In genomic region chr13:55374206-55374924, GRCm38 (mm10) we compare ENCODE assay signal across 34 mouse cellular contexts. TPM values are rescaled to one million over a fixed set of nuclear protein-coding genes. Genes with fewer than 3 reads are reported as not detected.
DNase-seq lines count a peak whose midpoint lies in the region; ATAC-seq and TF ChIP-seq lines count a peak whose summit lies in the region.
"Had no signal": no experiment of that assay in that cellular context is flagged by ENCODE, and none has a peak within 500 bp of the region (broad histone marks: within the 10 kb centered on the region; RNA-seq: fewer than 3 reads in every experiment).

No protein-coding gene starts in this region.

- ATAC-seq in stomach, embryonic 16.5 days (ENCODE audit: insufficient read depth, low FRiP score) = no peak
- no peak for ATAC-seq in stomach, postnatal 0 days (ENCODE audit: low FRiP score, low TSS enrichment)
- ATAC-seq: CD4-positive, CD25-positive, alpha-beta regulatory T cell, adult 4 months; forebrain, embryonic 16.5 days; lung, postnatal 0 days; midbrain, embryonic 13.5 days had no signal

- no peak for DNase-seq in stomach, postnatal 0 days (ENCODE audit: low spot score)
- peak; percentile 84 for DNase-seq in thymus, postnatal 14 days
- DNase-seq in kidney, adult 2 months = no peak
- DNase-seq in right cerebral cortex, postnatal 25 days = no peak
- DNase-seq in kidney, adult 11 months = no peak
- DNase-seq: adrenal gland, postnatal 14 days; cerebellum, adult 11-12 months; cerebellum, postnatal 10 days; gastrocnemius, adult 2 months; heart, adult 2 months; heart, postnatal 4 days; kidney, postnatal 36 days; liver, embryonic 13.5 days; lung, adult 18-20 months; lung, postnatal 4 days; right cerebral cortex, postnatal 4 days had no signal

- H3K36me3 ChIP-seq in stomach, embryonic 16.5 days (ENCODE audit: control insufficient read depth, insufficient read depth, low read length) = no peaks in the 10 kb centered on the region
- no peaks in the 10 kb centered on the region for H3K36me3 ChIP-seq in stomach, postnatal 0 days (ENCODE audit: control insufficient read depth, insufficient read depth, low read length)
- no peaks in the 10 kb centered on the region for H3K36me3 ChIP-seq in small intestine, adult 2 months (ENCODE audit: control insufficient read depth, insufficient read depth, low read length)
- H3K36me3 ChIP-seq in kidney, adult 2 months (ENCODE audit: control insufficient read depth, insufficient read depth, low read length) = no peaks in the 10 kb centered on the region
- H3K36me3 ChIP-seq: heart, embryonic 12.5 days; liver, embryonic 13.5 days; midbrain, embryonic 13.5 days; stomach, embryonic 15.5 days had no signal

- H3K4me2 ChIP-seq in stomach, embryonic 16.5 days (ENCODE audit: low read depth, low read length) = no peak overlapping the region
- no peak overlapping the region for H3K4me2 ChIP-seq in stomach, postnatal 0 days (replicated peaks; ENCODE audit: low read depth)
- H3K4me2 ChIP-seq: heart, embryonic 12.5 days; hindbrain, embryonic 14.5 days; liver, embryonic 13.5 days; midbrain, embryonic 13.5 days; stomach, embryonic 15.5 days had no signal

- H3K27ac ChIP-seq in stomach, embryonic 16.5 days (ENCODE audit: low read length) = no peak overlapping the region
- H3K27ac ChIP-seq in stomach, postnatal 0 days (replicated peaks) = no peak overlapping the region
- peak overlapping the region; percentile 75 for H3K27ac ChIP-seq in small intestine, adult 2 months (ENCODE audit: insufficient read depth, low read depth, low read length)
- no peak overlapping the region for H3K27ac ChIP-seq in kidney, adult 2 months (ENCODE audit: insufficient read depth, low read depth, low read length)
- H3K27ac ChIP-seq: gastrocnemius, adult 2 months; heart, adult 2 months; hindbrain, embryonic 14.5 days; liver, embryonic 13.5 days; midbrain, embryonic 13.5 days; stomach, embryonic 15.5 days had no signal

- 52% methylated on average over 6 of the region's 6 CpGs for WGBS in stomach, embryonic 16.5 days
- 53% methylated on average over 6 of the region's 6 CpGs for WGBS in stomach, postnatal 0 days
- 31% methylated on average over 6 of the region's 6 CpGs for WGBS in small intestine, adult 2 months
- 59% methylated on average over 6 of the region's 6 CpGs for WGBS in kidney, adult 2 months

- peaks cover 8% of the 10 kb centered on the region for H3K27me3 ChIP-seq in stomach, embryonic 16.5 days (ENCODE audit: control insufficient read depth, insufficient read depth, low read length)
- no peaks in the 10 kb centered on the region for H3K27me3 ChIP-seq in stomach, postnatal 0 days (ENCODE audit: control insufficient read depth, insufficient read depth, low read length)
- no peaks in the 10 kb centered on the region for H3K27me3 ChIP-seq in small intestine, adult 2 months (ENCODE audit: control insufficient read depth, insufficient read depth, low read length)
- no peaks in the 10 kb centered on the region for H3K27me3 ChIP-seq in kidney, adult 2 months (replicated peaks; ENCODE audit: control insufficient read depth, insufficient read depth, low read length)

- H3K4me1 ChIP-seq in stomach, embryonic 16.5 days (ENCODE audit: control insufficient read depth, insufficient read depth, low read length) = peaks cover 3% of the 10 kb centered on the region; the same call in 1 of the 2 replicates
- no peaks in the 10 kb centered on the region; the same call in 1 of the 2 replicates for H3K4me1 ChIP-seq in stomach, postnatal 0 days (replicated peaks; ENCODE audit: control insufficient read depth, insufficient read depth)
- H3K4me1 ChIP-seq in small intestine, adult 2 months (ENCODE audit: control insufficient read depth, insufficient read depth, insufficient read length, low read length) = peaks cover 61% of the 10 kb centered on the region
- no peaks in the 10 kb centered on the region for H3K4me1 ChIP-seq in kidney, adult 2 months (ENCODE audit: control insufficient read depth, insufficient read depth, low read length)

- TF ChIP-seq POLR2A in small intestine, adult 2 months (IDR thresholded peaks at IDR 0.05; ENCODE audit: low read depth, low read length) = no peak
- no peak for TF ChIP-seq POLR2A in kidney, adult 2 months (IDR thresholded peaks at IDR 0.05; ENCODE audit: low read depth, low read length)

- TF ChIP-seq CTCF in stomach, postnatal 0 days (IDR thresholded peaks at IDR 0.05; ENCODE audit: low read depth) = no peak
- TF ChIP-seq CTCF in small intestine, adult 2 months (IDR thresholded peaks at IDR 0.05; ENCODE audit: extremely low read depth, insufficient read length, insufficient replicate concordance, low read depth, low read length) = no peak
- no peak for TF ChIP-seq CTCF in kidney, adult 2 months (conservative IDR thresholded peaks at IDR 0.05; ENCODE audit: insufficient read depth, insufficient read length, low read depth, low read length)

- TF ChIP-seq EP300 in stomach, postnatal 0 days (optimal IDR thresholded peaks at IDR 0.05) = no peak

- 0 out of 2 replicates have a peak overlapping the region, but pooled peaks have one; percentile 23 for H3K9ac ChIP-seq in stomach, embryonic 16.5 days (ENCODE audit: low read length)
- H3K9ac ChIP-seq in stomach, postnatal 0 days (ENCODE audit: low read length) = no peak overlapping the region
- H3K9ac ChIP-seq: heart, embryonic 12.5 days; hindbrain, embryonic 14.5 days; liver, embryonic 13.5 days; midbrain, embryonic 13.5 days; stomach, embryonic 15.5 days had no signal

- H3K4me3 ChIP-seq in stomach, embryonic 16.5 days (replicated peaks; ENCODE audit: low read length) = no peak overlapping the region
- no peak overlapping the region for H3K4me3 ChIP-seq in stomach, postnatal 0 days (ENCODE audit: low read depth, low read length)
- no peak overlapping the region for H3K4me3 ChIP-seq in small intestine, adult 2 months (ENCODE audit: low read depth, low read length)
- H3K4me3 ChIP-seq in kidney, adult 2 months (ENCODE audit: insufficient read depth, low read depth, low read length) = no peak overlapping the region
- H3K4me3 ChIP-seq: erythroblast, embryonic 14.5 days; gastrocnemius, adult 2 months; heart, adult 2 months; heart, embryonic 12.5 days; layer of hippocampus, adult 2 months; liver, embryonic 13.5 days; megakaryocyte, embryonic 14.5 days; midbrain, embryonic 13.5 days; stomach, embryonic 15.5 days had no signal

- H3K9me3 ChIP-seq in stomach, embryonic 16.5 days (replicated peaks; ENCODE audit: control insufficient read depth, low read length) = no peaks in the 10 kb centered on the region
- H3K9me3 ChIP-seq in stomach, postnatal 0 days (ENCODE audit: control insufficient read depth, low read length) = no peaks in the 10 kb centered on the region
- H3K9me3 ChIP-seq: heart, embryonic 12.5 days; liver, embryonic 13.5 days; megakaryocyte, embryonic 14.5 days; midbrain, embryonic 13.5 days; stomach, embryonic 15.5 days had no signal

RNA-seq across cellular contexts. Expression of gene Rgs14, which starts 4.8 kb away (rescaled TPM):
- polyA plus RNA-seq in stomach, embryonic 16.5 days (2015; fragmentation: Nextera tagmentation; extraction: Ambion mirVana) = 1.00 and 1.6 TPM in 2 replicates
- 0.51 and 0.73 TPM in 2 replicates for polyA plus RNA-seq in stomach, postnatal 0 days (2015; fragmentation: Nextera tagmentation; extraction: Ambion mirVana)
- polyA plus RNA-seq in small intestine, adult 2 months (2012; rRNA removed) = 5.9 and 14.6 TPM in 2 replicates
- polyA plus RNA-seq in kidney, adult 2 months (2012; rRNA removed) = 3.3 and 4.2 TPM in 2 replicates
- polyA plus RNA-seq: erythroblast, embryonic 14.5 days had no signal

RNA-seq across cellular contexts. Expression of gene Lman2, which starts 11.8 kb away (rescaled TPM):
- 112 and 113 TPM in 2 replicates for polyA plus RNA-seq in stomach, embryonic 16.5 days (2015; fragmentation: Nextera tagmentation; extraction: Ambion mirVana)
- polyA plus RNA-seq in stomach, postnatal 0 days (2015; fragmentation: Nextera tagmentation; extraction: Ambion mirVana) = 73.7 and 76.5 TPM in 2 replicates
- 63.0 and 107 TPM in 2 replicates for polyA plus RNA-seq in small intestine, adult 2 months (2012; rRNA removed)
- 114 and 126 TPM in 2 replicates for polyA plus RNA-seq in kidney, adult 2 months (2012; rRNA removed)

RNA-seq across cellular contexts. Expression of gene Slc34a1, which starts 23.6 kb away (rescaled TPM):
- polyA plus RNA-seq in stomach, embryonic 16.5 days (2015; fragmentation: Nextera tagmentation; extraction: Ambion mirVana) = 0.14 and 0.17 TPM in 2 replicates
- not detected in 2 replicates for polyA plus RNA-seq in stomach, postnatal 0 days (2015; fragmentation: Nextera tagmentation; extraction: Ambion mirVana)
- polyA plus RNA-seq in small intestine, adult 2 months (2012; rRNA removed) = 0.05 and 0.60 TPM in 2 replicates
- 9,073 and 10,701 TPM in 2 replicates for polyA plus RNA-seq in kidney, adult 2 months (2012; rRNA removed)
- polyA plus RNA-seq: CD4-positive, CD25-positive, alpha-beta regulatory T cell, adult 4 months; embryonic facial prominence, embryonic 14.5 days; erythroblast, embryonic 14.5 days; forebrain, embryonic 11.5 days; forebrain, embryonic 16.5 days; heart, embryonic 12.5 days; heart, postnatal 0 days; hindbrain, embryonic 14.5 days; limb, embryonic 14.5 days; liver, embryonic 13.5 days; lung, postnatal 0 days; midbrain, embryonic 13.5 days had no signal

RNA-seq across cellular contexts. Expression of gene Pfn3, which starts 40.7 kb away (rescaled TPM):
- not detected in 2 replicates for polyA plus RNA-seq in stomach, embryonic 16.5 days (2015; fragmentation: Nextera tagmentation; extraction: Ambion mirVana)
- not detected in 2 replicates for polyA plus RNA-seq in stomach, postnatal 0 days (2015; fragmentation: Nextera tagmentation; extraction: Ambion mirVana)
- polyA plus RNA-seq in small intestine, adult 2 months (2012; rRNA removed) = not detected in 2 replicates
- not detected in 2 replicates for polyA plus RNA-seq in kidney, adult 2 months (2012; rRNA removed)
- polyA plus RNA-seq: CD4-positive, CD25-positive, alpha-beta regulatory T cell, adult 4 months; erythroblast, embryonic 14.5 days; forebrain, embryonic 11.5 days; heart, adult 2 months; heart, embryonic 12.5 days; heart, postnatal 0 days; kidney, embryonic 14.5 days; liver, embryonic 13.5 days; lung, postnatal 0 days; midbrain, embryonic 13.5 days; neural tube, embryonic 11.5 days; stomach, embryonic 15.5 days had no signal

RNA-seq across cellular contexts. Expression of gene Mxd3, which starts 44.7 kb away (rescaled TPM):
- polyA plus RNA-seq in stomach, embryonic 16.5 days (2015; fragmentation: Nextera tagmentation; extraction: Ambion mirVana) = 31.8 and 35.5 TPM in 2 replicates
- polyA plus RNA-seq in stomach, postnatal 0 days (2015; fragmentation: Nextera tagmentation; extraction: Ambion mirVana) = 9.7 and 12.4 TPM in 2 replicates
- polyA plus RNA-seq in small intestine, adult 2 months (2012; rRNA removed) = 5.1 and 8.5 TPM in 2 replicates
- polyA plus RNA-seq in kidney, adult 2 months (2012; rRNA removed) = 1.2 and 1.3 TPM in 2 replicates

Comparison
In these comparisons a context has a peak if more than half of its experiments do, and no peak if none do; other contexts are left out.
1. RNA of gene Slc34a1, which starts 23.6 kb away (polyA plus RNA-seq): 9,073 to 10,701 TPM in kidney, adult 2 months; 0.05 to 0.60 TPM in small intestine, adult 2 months, 0.14 to 0.17 TPM in stomach, embryonic 16.5 days and not detected in stomach, postnatal 0 days; every median in the first group is over 1,000 times any median in the second.